Mouse (Mus musculus) limb, embryonic 14.5 days (tissue): Measurements from ENCODE around the gene Prkar2b. TPM values are rescaled to one million over a fixed set of nuclear protein-coding genes. Genes with fewer than 3 reads are reported as not detected.

Experiments
- ATAC-seq: fragments of 200-750 bp; cut with Nextera tagmentation; 2 replicates; pipeline ENCODE4 v1.8.0; 2017; ENCODE audit warnings: low read depth, moderate number of reproducible peaks, moderate TSS enrichment; ENCODE audit not compliant: low FRiP score
- DNase-seq: peaks from one replicate; pipeline ENCODE4 v3.0.0-alpha.2; 2015; ENCODE audit warnings: low spot score
- H3K27ac ChIP-seq: fragments of 300-500 bp; sonication (generic); replicated peaks from 2 replicates; pipeline ENCODE4 v1.5.1; 2014; ENCODE audit warnings: low read depth, mild to moderate bottlenecking, low read length, moderate library complexity, mixed read lengths
- H3K27me3 ChIP-seq: fragments of 300-500 bp; sonication (generic); 2 replicates; pipeline ENCODE4 v1.6.1; 2014; ENCODE audit warnings: low read length, mixed read lengths; ENCODE audit not compliant: control insufficient read depth, insufficient read depth
- H3K36me3 ChIP-seq: fragments of 300-500 bp; sonication (generic); 2 replicates; pipeline ENCODE4 v1.6.1; 2014; ENCODE audit warnings: mild to moderate bottlenecking, low read length, moderate library complexity, mixed read lengths; ENCODE audit not compliant: control insufficient read depth, insufficient read depth
- H3K4me1 ChIP-seq: fragments of 300-500 bp; sonication (generic); 2 replicates; pipeline ENCODE4 v1.6.1; 2014; ENCODE audit warnings: antibody characterized with exemption, low read length, mixed read lengths; ENCODE audit not compliant: control insufficient read depth, insufficient read depth
- H3K4me2 ChIP-seq: fragments of 300-500 bp; sonication (generic); replicated peaks from 2 replicates; pipeline ENCODE4 v1.6.1; 2014; ENCODE audit warnings: low read depth, mild to moderate bottlenecking, low read length, moderate library complexity; ENCODE audit not compliant: severe bottlenecking
- H3K4me3 ChIP-seq: fragments of 300-500 bp; sonication (generic); replicated peaks from 2 replicates; pipeline ENCODE4 v1.5.1; 2014; ENCODE audit warnings: low read length
- H3K9ac ChIP-seq: fragments of 300-500 bp; sonication (generic); 2 replicates; pipeline ENCODE4 v1.6.1; 2014; ENCODE audit warnings: mild to moderate bottlenecking, low read depth, low read length, moderate library complexity; ENCODE audit not compliant: severe bottlenecking
- H3K9me3 ChIP-seq: fragments of 300-500 bp; sonication (generic); 2 replicates; pipeline ENCODE4 v1.6.1; 2016; ENCODE audit warnings: low read length; ENCODE audit not compliant: control insufficient read depth
- POLR2A ChIP-seq: fragments of 200-500 bp; IDR thresholded peaks from 2 replicates; pipeline ENCODE4 v1.8.0; 2012; ENCODE audit warnings: inconsistent platforms, mild to moderate bottlenecking, moderate library complexity, borderline replicate concordance; ENCODE audit not compliant: insufficient read depth, insufficient read length; ENCODE audit errors: extremely low read depth
- WGBS: fragments of 180-500 bp; shearing (Covaris S2); extraction: QIAGEN DNeasy Blood & Tissue Kit; methylation state at CpG from one replicate; pipeline ENCODE4 v1.1.7; 2014; 5-methylcytosine and 5-hydroxymethylcytosine counted together
- polyA plus RNA-seq, 2 experiments: library from polyadenylated mRNA; depleted of rRNA in 1 of 2; stranded (reverse) in 1 of 2; unstranded in 1 of 2; fragments of >200 nt; fragmentation: Nextera tagmentation in 1 of 2; extraction: Ambion mirVana in 1 of 2; gene quantifications; 2 replicates each; pipeline versions ENCODE4 v1.2.1 to v1.2.3; 2012 to 2014

Gene Prkar2b
- polyA plus RNA-seq, 2 experiments = 12.2 to 23.9 TPM

GRCm38 (mm10) chr12:32087339-32087738 lies 26.2 kb upstream of the Prkar2b start:
- Histone ChIP-seq H3K27me3 (no peaks in the 10 kb centered on the region), H3K9me3 (peaks cover 3% of the 10 kb centered on the region; the same call in 1 of the 2 replicates), H3K4me3 (no peak overlapping the region), H3K4me2 (no peak overlapping the region), H3K9ac (no peak overlapping the region), H3K4me1 (no peaks in the 10 kb centered on the region), H3K36me3 (no peaks in the 10 kb centered on the region), H3K27ac (no peak overlapping the region)
- no peak for DNase-seq
- 62% methylated on average over 8 of the region's 8 CpGs for WGBS
- no peak for ATAC-seq
- no peak for TF ChIP-seq POLR2A

- H3K4me3 ChIP-seq = no peak overlapping the region
- no peak overlapping the region for H3K9ac ChIP-seq
- ATAC-seq (no peak), DNase-seq (no peak)
- H3K27ac ChIP-seq = no peak overlapping the region
- H3K4me1 ChIP-seq = no peaks in the 10 kb centered on the region
- no peak for TF ChIP-seq POLR2A
- peaks cover 3% of the 10 kb centered on the region; the same call in 1 of the 2 replicates for H3K9me3 ChIP-seq
- H3K4me2 ChIP-seq = no peak overlapping the region
- no peaks in the 10 kb centered on the region for H3K27me3 ChIP-seq
- no peaks in the 10 kb centered on the region for H3K36me3 ChIP-seq
- WGBS = 68% methylated on average over 3 of the region's 3 CpGs
Observed at GRCm38 (mm10) chr12:32086874-32087273, 25.8 kb upstream of the Prkar2b start.

GRCm38 (mm10) chr12:32085856-32086255 lies 24.8 kb upstream of the Prkar2b start:
- no peak for DNase-seq
- H3K4me3 ChIP-seq = no peak overlapping the region
- no peaks in the 10 kb centered on the region for H3K27me3 ChIP-seq
- ATAC-seq = no peak
- no peaks in the 10 kb centered on the region for H3K4me1 ChIP-seq
- no peaks in the 10 kb centered on the region for H3K36me3 ChIP-seq
- no peak overlapping the region for H3K4me2 ChIP-seq
- H3K27ac ChIP-seq = no peak overlapping the region
- no peak for TF ChIP-seq POLR2A
- 80% methylated on average over 3 of the region's 3 CpGs for WGBS
- no peak overlapping the region for H3K9ac ChIP-seq
- H3K9me3 ChIP-seq = 0 out of 2 replicates have a peak, but pooled peaks cover 3% of the 10 kb centered on the region

GRCm38 (mm10) chr12:32085189-32085588 lies 24.1 kb upstream of the Prkar2b start:
- no peak for TF ChIP-seq POLR2A
- no peak overlapping the region for H3K27ac ChIP-seq
- H3K27me3 ChIP-seq = no peaks in the 10 kb centered on the region
- H3K9ac ChIP-seq = no peak overlapping the region
- no peak for DNase-seq
- no peak overlapping the region for H3K4me3 ChIP-seq
- H3K4me2 ChIP-seq = no peak overlapping the region
- no peaks in the 10 kb centered on the region for H3K36me3 ChIP-seq
- ATAC-seq = no peak
- H3K9me3 ChIP-seq = 0 out of 2 replicates have a peak, but pooled peaks cover 3% of the 10 kb centered on the region
- no peaks in the 10 kb centered on the region for H3K4me1 ChIP-seq

- H3K27me3 ChIP-seq = no peaks in the 10 kb centered on the region
- WGBS = 51% methylated on average over 5 of the region's 5 CpGs
- no peak for DNase-seq
- no peak overlapping the region for H3K4me3 ChIP-seq
- no peak overlapping the region for H3K4me2 ChIP-seq
- H3K27ac ChIP-seq = no peak overlapping the region
- no peaks in the 10 kb centered on the region for H3K36me3 ChIP-seq
- H3K9ac ChIP-seq = no peak overlapping the region
- 0 out of 2 replicates have a peak, but pooled peaks cover 3% of the 10 kb centered on the region for H3K9me3 ChIP-seq
- no peak for ATAC-seq
- H3K4me1 ChIP-seq = no peaks in the 10 kb centered on the region
- no peak for TF ChIP-seq POLR2A
Observed at GRCm38 (mm10) chr12:32084601-32085000, 23.5 kb upstream of the Prkar2b start.

- no peaks in the 10 kb centered on the region for H3K4me1 ChIP-seq
- H3K9me3 ChIP-seq = 0 out of 2 replicates have a peak, but pooled peaks cover 3% of the 10 kb centered on the region
- H3K36me3 ChIP-seq = no peaks in the 10 kb centered on the region
- no peak overlapping the region for H3K9ac ChIP-seq
- ATAC-seq (no peak), DNase-seq (no peak)
- no peak overlapping the region for H3K4me3 ChIP-seq
- H3K27ac ChIP-seq = no peak overlapping the region
- 83% methylated on average over 9 of the region's 9 CpGs for WGBS
- H3K27me3 ChIP-seq = no peaks in the 10 kb centered on the region
- H3K4me2 ChIP-seq = no peak overlapping the region
- TF ChIP-seq POLR2A = no peak
Observed at GRCm38 (mm10) chr12:32080692-32081091, 19.6 kb upstream of the Prkar2b start.
